Mouse (Mus musculus) embryonic stem cell, embryonic (primary cell): Measurements from ENCODE around the gene Vav3.

Experiments used
- CTCF ChIA-PET, 4 experiments: fragments of 300-600 bp in 2 of 4; fragments of 350-600 bp in 2 of 4; sonication (Branson Sonifier 250); formaldehyde crosslinking; loops; one replicate each; lab custom pipeline; 2022; ENCODE audit warnings: inconsistent platforms in 2 of 4; lab: Charles Lee
- POLR2A ChIA-PET, 4 experiments: fragments of 300-600 bp in 2 of 4; fragments of 350-600 bp in 2 of 4; sonication (Branson Sonifier 250); formaldehyde crosslinking; loops; one replicate each; lab custom pipeline; 2022; ENCODE audit warnings: antibody characterized with exemption in 4 of 4, inconsistent platforms in 1 of 4; lab: Charles Lee

Gene Vav3

DNA sequence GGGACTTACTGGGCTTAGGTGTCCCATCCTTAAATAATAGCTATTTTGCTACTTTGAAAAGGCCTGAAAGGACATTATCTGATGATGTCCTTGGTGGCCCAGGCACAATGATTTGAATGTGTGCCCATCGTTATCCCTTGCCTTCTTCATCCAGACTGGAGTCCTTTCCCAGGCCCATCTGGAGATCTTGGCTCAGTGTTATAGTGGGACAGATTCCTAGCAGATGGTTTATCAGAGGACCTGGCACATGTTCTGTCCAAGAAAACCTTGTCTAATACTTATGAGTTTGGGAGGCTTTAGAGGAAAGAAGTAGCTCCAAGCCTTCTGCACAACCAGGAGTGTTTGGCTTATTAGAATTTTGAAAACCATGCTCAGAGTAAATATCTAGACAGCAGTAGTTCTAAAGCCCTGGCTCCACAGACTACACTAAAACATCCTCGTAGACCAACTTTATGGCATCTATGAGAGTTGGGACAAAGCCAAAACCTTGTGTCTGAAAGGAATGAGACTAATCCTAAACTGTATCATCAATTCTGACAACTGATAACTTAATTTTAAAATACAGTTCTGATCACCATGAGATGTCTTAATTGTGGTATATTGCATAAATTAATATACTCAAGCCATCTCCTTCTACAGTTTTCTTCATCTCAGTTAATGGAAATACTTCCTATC is 367.5 kb downstream of the Vav3 start:
- CTCF ChIA-PET = no interaction called here
- POLR2A ChIA-PET = no interaction called here

DNA sequence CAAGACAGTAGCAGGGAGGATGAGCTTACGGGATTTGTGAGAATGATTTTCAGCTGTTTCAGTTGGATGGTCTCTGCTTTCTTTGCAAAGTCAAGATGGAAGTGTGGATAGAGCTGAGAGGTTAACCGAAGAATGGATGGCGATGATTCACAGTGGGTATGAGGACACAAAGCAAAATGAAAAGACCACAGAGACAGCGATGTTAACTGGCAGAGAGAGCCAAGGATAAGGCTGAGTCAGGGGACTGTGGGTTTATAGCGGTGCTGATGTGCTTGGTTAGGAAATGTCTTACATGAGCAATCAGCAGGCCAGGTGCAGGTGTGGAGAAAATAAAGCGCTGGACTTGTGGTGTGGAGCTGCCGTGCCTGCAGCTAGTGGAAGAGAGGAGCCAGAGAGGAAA is 371.3 kb downstream of the Vav3 start:
- ChIA-PET POLR2A (no interaction called here), CTCF (no interaction called here)

DNA sequence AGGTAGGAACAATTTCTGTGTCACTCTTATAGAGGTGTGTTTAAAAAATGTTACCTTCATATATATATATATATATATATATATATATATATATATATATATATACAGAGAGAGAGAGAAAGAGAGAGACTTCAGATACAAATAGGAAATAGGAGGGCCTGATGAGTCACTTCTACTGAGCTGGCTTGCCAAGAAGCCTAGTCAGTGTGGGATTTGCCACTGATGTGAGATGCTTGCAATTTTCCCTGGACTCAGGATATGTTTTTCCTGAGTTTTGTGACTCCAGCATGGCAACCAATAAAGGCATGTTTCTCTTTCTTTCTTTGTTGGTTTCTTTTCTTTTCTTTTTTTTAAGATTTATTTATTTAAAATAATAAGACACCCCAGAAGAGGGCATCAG is 374.0 kb downstream of the Vav3 start:
- POLR2A ChIA-PET = no interaction called here
- CTCF ChIA-PET = no interaction called here

DNA sequence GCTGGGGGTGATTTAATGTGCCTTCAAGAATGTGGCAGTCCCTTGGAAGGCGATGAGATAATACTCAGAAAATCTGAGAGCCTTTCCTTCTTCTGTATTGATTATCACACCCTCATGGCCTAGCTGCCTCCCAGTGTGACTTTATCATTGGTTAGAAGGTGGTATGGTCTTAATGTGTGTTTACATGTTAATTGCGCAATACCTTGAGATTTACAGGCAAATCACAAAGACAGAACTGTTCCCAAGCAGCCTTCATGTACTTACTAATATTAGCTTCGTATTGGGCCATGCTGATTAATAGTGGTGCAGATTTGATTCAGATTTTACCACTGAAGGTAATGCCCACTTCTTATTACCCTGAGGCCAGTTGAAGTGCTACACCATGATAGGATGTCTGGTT is 381.3 kb downstream of the Vav3 start:
- ChIA-PET POLR2A (no interaction called here), CTCF (no interaction called here)

DNA sequence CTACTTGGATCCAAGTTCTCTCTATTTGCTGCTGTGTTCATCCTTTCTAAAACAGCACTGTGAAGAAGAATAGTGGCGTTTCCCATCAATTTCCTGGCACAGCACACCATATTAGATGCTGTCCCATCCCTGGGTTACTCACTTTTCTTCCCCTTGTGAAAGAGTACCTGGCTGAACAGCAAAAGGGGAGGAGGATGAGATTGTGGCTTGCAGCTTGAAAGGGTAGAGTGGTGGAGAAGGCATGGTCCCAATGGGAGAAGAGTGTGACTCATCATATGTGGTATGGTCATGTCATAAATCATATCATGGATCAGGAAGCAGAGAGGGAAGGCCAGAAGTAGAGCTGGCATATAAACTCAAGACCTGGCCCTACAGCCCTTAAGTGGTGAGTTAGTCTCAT is 386.3 kb downstream of the Vav3 start:
- CTCF ChIA-PET = no interaction called here
- POLR2A ChIA-PET = no interaction called here

DNA sequence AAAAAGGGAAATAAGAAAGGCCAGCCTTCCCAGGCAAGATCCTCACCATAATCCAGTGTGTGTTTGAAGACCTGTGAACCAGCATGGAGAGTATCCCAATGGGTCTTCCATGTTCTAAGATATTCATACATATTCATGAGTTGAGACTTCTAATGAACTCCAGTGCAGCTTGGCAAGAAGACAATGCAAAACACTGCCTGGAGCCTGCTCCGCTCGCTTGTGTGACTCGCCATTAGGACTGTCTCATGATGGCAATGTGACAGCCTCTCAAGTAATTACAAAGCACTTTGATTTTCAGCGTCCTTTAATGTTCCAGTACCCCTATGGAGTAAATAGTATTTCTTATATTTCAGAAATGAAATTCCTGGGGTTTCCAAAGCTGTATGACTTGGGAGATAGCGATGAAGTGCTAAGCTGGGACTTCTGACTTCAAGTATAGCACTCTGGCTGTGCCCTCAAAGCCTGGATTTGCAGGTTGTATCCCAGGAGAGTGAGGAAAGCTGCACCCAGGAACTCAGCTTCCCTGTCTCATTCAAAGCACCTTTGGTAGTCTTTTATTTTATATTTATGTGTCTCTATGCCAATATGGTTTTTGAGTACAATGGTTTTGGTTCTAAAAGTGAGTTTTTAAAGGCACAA is 391.3 kb downstream of the Vav3 start:
- ChIA-PET POLR2A (no interaction called here), CTCF (no interaction called here)

DNA sequence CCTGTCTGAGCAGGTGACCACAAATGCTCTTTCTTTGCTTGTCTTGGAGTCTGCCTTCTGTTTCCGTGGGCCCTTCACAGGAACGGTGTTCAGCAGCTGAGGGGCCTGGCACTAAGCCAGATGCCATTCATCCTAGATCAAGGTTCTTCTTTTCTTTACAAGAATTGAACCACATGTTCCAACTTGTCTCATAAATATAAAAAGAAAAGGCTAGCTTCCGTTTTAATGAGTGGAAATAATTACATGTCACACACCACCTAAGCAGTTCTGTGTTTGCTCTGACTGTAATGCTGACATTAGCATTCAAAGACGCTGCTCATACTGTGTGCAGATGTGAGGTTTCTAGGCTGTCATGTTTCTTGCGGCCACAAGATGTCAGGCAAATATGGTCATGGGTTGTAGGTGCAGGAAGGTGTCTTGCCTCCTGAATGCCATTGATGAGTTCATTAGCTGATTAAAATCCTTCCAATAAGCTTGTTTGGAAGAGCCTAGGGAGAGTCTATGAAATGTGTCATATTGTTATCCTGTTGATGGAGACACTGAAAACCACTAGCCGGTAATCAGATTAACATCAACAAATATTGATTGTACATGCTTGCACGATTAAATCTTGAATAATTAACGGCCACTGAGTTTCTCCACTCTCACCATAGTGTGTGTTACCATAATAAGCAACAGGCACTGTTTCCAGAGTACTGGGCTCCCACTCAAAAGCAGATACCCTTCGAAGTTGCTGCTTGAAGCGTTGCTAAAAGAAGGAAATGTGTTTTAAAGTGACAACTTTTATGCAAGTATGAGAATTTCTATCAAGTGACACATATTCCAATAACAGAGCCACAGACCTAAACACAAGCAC is 392.1 kb downstream of the Vav3 start:
- ChIA-PET POLR2A (no interaction called here), CTCF (no interaction called here)
